In the genomic region with DNA sequence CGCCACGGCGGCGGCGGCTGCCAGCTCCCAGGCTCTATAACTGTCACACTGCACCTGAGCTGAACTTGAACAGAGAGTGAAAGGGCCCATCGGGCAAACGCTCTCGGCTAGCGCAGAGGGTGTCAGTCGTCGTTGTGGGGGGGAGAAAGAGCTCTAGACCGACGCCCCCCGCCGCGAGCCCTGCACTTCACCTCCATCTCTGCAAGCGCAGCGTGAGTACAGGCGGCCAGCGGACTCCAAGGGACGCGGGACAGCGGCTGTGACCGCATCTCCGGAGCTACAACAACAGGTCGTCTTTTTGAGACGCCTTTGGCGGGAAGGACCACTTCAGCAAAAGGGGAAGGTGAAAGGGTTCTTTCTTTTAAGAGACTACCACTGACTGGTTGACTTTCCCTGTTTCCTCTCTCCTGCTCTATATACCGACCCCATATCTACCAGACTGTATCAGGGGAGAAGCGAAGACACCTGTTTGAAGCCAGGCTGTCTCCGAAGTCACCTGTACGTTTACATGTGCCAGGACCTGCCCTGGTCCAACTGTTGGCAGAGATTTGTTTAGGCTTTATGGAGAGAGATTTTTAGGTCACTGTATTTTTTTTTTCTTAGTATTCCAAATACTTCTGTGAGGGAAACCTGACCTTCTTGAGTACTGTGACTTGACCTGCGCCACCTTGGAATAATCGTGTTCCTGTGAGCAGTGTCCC, we compare ENCODE assay signal across 8 mouse cellular contexts. TPM values are rescaled to one million over a fixed set of nuclear protein-coding genes. Genes with fewer than 3 reads are reported as not detected.
A peak's percentile ranks its signal among the peaks of the same experiment; 100 is the strongest.
DNase-seq lines count a peak whose midpoint lies in the region; ATAC-seq and TF ChIP-seq lines count a peak whose summit lies in the region.

Gene Kcnd2, plus strand, starts transcription at position 13 of the 701 bp plus-strand sequence.

- H3K4me3 ChIP-seq in heart, postnatal 0 days (ENCODE audit: low read depth, low read length), result peak within 1 kb of the TSS; percentile 78
- H3K4me3 ChIP-seq in limb, embryonic 12.5 days (replicated peaks), result peak within 1 kb of the TSS; percentile 68
- peak within 1 kb of the TSS; percentile 58 for H3K4me3 ChIP-seq in stomach, postnatal 0 days (ENCODE audit: low read depth, low read length)

- no peaks in the 10 kb centered on the region for H3K4me1 ChIP-seq in heart, postnatal 0 days (ENCODE audit: control insufficient read depth, insufficient read depth)
- H3K4me1 ChIP-seq in limb, embryonic 12.5 days (replicated peaks), result no peaks in the 10 kb centered on the region
- H3K4me1 ChIP-seq in stomach, postnatal 0 days (replicated peaks; ENCODE audit: control insufficient read depth, insufficient read depth), result no peaks in the 10 kb centered on the region

- ATAC-seq in heart, postnatal 0 days (ENCODE audit: insufficient read depth, low read depth), result no peak; the same call in 1 of the 2 replicates
- ATAC-seq in limb, embryonic 12.5 days (ENCODE audit: insufficient number of reproducible peaks, insufficient read depth, low FRiP score, low TSS enrichment, low read depth), result no peak; the same call in 1 of the 2 replicates
- ATAC-seq in stomach, postnatal 0 days (ENCODE audit: low FRiP score, low TSS enrichment), result no peak

- peak; percentile 27 for DNase-seq in kidney, postnatal 10 days
- no peak for DNase-seq in kidney, postnatal 25 days
- peak; percentile 4 for DNase-seq in embryo, embryonic 11.5 days (ENCODE audit: low read depth, low spot score)
- DNase-seq in heart, postnatal 0 days (ENCODE audit: low spot score), result no peak
- DNase-seq in stomach, postnatal 0 days (ENCODE audit: low spot score), result no peak
- DNase-seq in urinary bladder, postnatal 10 days (ENCODE audit: low spot score), result no peak
- DNase-seq in spleen, postnatal 36 days (ENCODE audit: low spot score in 2 of 2), result no peak

- peak within 1 kb of the TSS; percentile 99 for H3K4me2 ChIP-seq in heart, postnatal 0 days (ENCODE audit: low read depth, low read length)
- peak within 1 kb of the TSS; percentile 83 for H3K4me2 ChIP-seq in limb, embryonic 12.5 days
- H3K4me2 ChIP-seq in stomach, postnatal 0 days (replicated peaks; ENCODE audit: low read depth), result peak within 1 kb of the TSS; percentile 92

- H3K36me3 ChIP-seq in heart, postnatal 0 days (replicated peaks; ENCODE audit: control insufficient read depth, insufficient read depth, low read length), result no peaks in the 10 kb centered on the region
- no peaks in the 10 kb centered on the region for H3K36me3 ChIP-seq in limb, embryonic 12.5 days
- no peaks in the 10 kb centered on the region for H3K36me3 ChIP-seq in stomach, postnatal 0 days (ENCODE audit: control insufficient read depth, insufficient read depth, low read length)

- peak within 1 kb of the TSS; percentile 59 for H3K9ac ChIP-seq in heart, postnatal 0 days (replicated peaks; ENCODE audit: low read depth, low read length)
- peak within 1 kb of the TSS; percentile 71 for H3K9ac ChIP-seq in limb, embryonic 12.5 days (replicated peaks)
- peak within 1 kb of the TSS; percentile 27; the same call in 1 of the 2 replicates for H3K9ac ChIP-seq in stomach, postnatal 0 days (ENCODE audit: low read length)

- TF ChIP-seq EP300 in heart, postnatal 0 days (IDR thresholded peaks at IDR 0.05; ENCODE audit: low read depth), result no peak
- TF ChIP-seq EP300 in stomach, postnatal 0 days (optimal IDR thresholded peaks at IDR 0.05), result no peak

- H3K27ac ChIP-seq in heart, postnatal 0 days (ENCODE audit: low read depth), result peak within 1 kb of the TSS; percentile 8; the same call in 1 of the 2 replicates
- peak within 1 kb of the TSS; percentile 35; the same call in 1 of the 2 replicates for H3K27ac ChIP-seq in limb, embryonic 12.5 days
- no peak within 1 kb of the TSS for H3K27ac ChIP-seq in stomach, postnatal 0 days (replicated peaks)

- TF ChIP-seq CTCF in heart, postnatal 0 days (IDR thresholded peaks at IDR 0.05; ENCODE audit: low read depth), result no peak
- no peak for TF ChIP-seq CTCF in stomach, postnatal 0 days (IDR thresholded peaks at IDR 0.05; ENCODE audit: low read depth)

- no peaks in the 10 kb centered on the region for H3K9me3 ChIP-seq in heart, postnatal 0 days (replicated peaks; ENCODE audit: control insufficient read depth, low read length)
- no peaks in the 10 kb centered on the region for H3K9me3 ChIP-seq in limb, embryonic 12.5 days
- no peaks in the 10 kb centered on the region for H3K9me3 ChIP-seq in stomach, postnatal 0 days (ENCODE audit: control insufficient read depth, low read length)

- WGBS in heart, postnatal 0 days, result 10% methylated on average over 34 of the region's 34 CpGs
- 10% methylated on average over 34 of the region's 34 CpGs for WGBS in limb, embryonic 12.5 days
- 11% methylated on average over 34 of the region's 34 CpGs for WGBS in stomach, postnatal 0 days

- H3K27me3 ChIP-seq in heart, postnatal 0 days (ENCODE audit: control insufficient read depth, insufficient read depth, low read length), result 0 out of 2 replicates have a peak, but pooled peaks cover 6% of the 10 kb centered on the region
- H3K27me3 ChIP-seq in limb, embryonic 12.5 days, result peaks cover 12% of the 10 kb centered on the region
- no peaks in the 10 kb centered on the region for H3K27me3 ChIP-seq in stomach, postnatal 0 days (ENCODE audit: control insufficient read depth, insufficient read depth, low read length)

RNA-seq across cellular contexts. Expression of gene Kcnd2, which starts in this region (rescaled TPM):
- total RNA-seq in heart, postnatal 0 days (2014; rRNA removed; ENCODE audit: low replicate concordance), result 2.4 and 3.6 TPM in 2 replicates
- 1.1 and 1.6 TPM in 2 replicates for polyA plus RNA-seq in heart, postnatal 0 days (2015; fragmentation: Nextera tagmentation; extraction: Ambion mirVana)
- 2.3 TPM in 2 replicates for polyA plus RNA-seq in limb, embryonic 12.5 days (2016; fragmentation: Nextera tagmentation; extraction: Ambion mirVana)
- 0.24 and 0.27 TPM in 2 replicates for polyA plus RNA-seq in stomach, postnatal 0 days (2015; fragmentation: Nextera tagmentation; extraction: Ambion mirVana)

Comparison
In these comparisons a context has a peak if more than half of its experiments do, and no peak if none do; other contexts are left out.
1. DNase-seq: peak in kidney, postnatal 10 days (single experiment) and embryo, embryonic 11.5 days (single experiment); none in kidney, postnatal 25 days (0 of 2), heart, postnatal 0 days (single experiment), stomach, postnatal 0 days (single experiment), urinary bladder, postnatal 10 days (single experiment) and spleen, postnatal 36 days (0 of 2).
2. Peak in every context shown above with its lines, with median percentiles within 50 percentile points of each other: H3K4me2 ChIP-seq, H3K4me3 ChIP-seq and H3K9ac ChIP-seq.